Mouse (Mus musculus) mesoderm, embryonic 11.5 days (tissue): Measurements from ENCODE around the gene Slc9a8.

Source experiments
- DNase-seq: peaks from one replicate; pipeline ENCODE4 v3.0.0-alpha.2; 2012; ENCODE audit warnings: low read depth, low spot score

Gene Slc9a8

GRCm38 (mm10) chr2:167507719-167508385 is 86.3 kb downstream of the Slc9a8 start:
- DNase-seq = no peak

- no peak for DNase-seq
Observed at GRCm38 (mm10) chr2:167508569-167508968, 87.1 kb downstream of the Slc9a8 start.

GRCm38 (mm10) chr2:167510485-167510884 is 89.0 kb downstream of the Slc9a8 start:
- no peak for DNase-seq

- no peak for DNase-seq
Observed at GRCm38 (mm10) chr2:167512365-167512764, 90.9 kb downstream of the Slc9a8 start.

GRCm38 (mm10) chr2:167512970-167513369 is 91.5 kb downstream of the Slc9a8 start:
- no peak for DNase-seq

GRCm38 (mm10) chr2:167514641-167515040 is 93.1 kb downstream of the Slc9a8 start:
- DNase-seq = no peak

- no peak for DNase-seq
Observed at GRCm38 (mm10) chr2:167515688-167516087, 94.2 kb downstream of the Slc9a8 start.

- no peak for DNase-seq
Observed at GRCm38 (mm10) chr2:167519606-167520252, 98.2 kb downstream of the Slc9a8 start.
